Mouse (Mus musculus) right cerebral cortex, postnatal 4 days (tissue): ENCODE data around the gene Eif2s3y.

Experiments used
- DNase-seq: peaks from one replicate; pipeline ENCODE4 v3.0.0-alpha.2; 2022

Eif2s3y gene

GRCm38 (mm10) chrY:1009882-1010751, at the start of gene Eif2s3y:
Eif2s3y (plus strand) TSS chrY:1010543.
- peak; percentile 66 for DNase-seq
